In the genomic region with DNA sequence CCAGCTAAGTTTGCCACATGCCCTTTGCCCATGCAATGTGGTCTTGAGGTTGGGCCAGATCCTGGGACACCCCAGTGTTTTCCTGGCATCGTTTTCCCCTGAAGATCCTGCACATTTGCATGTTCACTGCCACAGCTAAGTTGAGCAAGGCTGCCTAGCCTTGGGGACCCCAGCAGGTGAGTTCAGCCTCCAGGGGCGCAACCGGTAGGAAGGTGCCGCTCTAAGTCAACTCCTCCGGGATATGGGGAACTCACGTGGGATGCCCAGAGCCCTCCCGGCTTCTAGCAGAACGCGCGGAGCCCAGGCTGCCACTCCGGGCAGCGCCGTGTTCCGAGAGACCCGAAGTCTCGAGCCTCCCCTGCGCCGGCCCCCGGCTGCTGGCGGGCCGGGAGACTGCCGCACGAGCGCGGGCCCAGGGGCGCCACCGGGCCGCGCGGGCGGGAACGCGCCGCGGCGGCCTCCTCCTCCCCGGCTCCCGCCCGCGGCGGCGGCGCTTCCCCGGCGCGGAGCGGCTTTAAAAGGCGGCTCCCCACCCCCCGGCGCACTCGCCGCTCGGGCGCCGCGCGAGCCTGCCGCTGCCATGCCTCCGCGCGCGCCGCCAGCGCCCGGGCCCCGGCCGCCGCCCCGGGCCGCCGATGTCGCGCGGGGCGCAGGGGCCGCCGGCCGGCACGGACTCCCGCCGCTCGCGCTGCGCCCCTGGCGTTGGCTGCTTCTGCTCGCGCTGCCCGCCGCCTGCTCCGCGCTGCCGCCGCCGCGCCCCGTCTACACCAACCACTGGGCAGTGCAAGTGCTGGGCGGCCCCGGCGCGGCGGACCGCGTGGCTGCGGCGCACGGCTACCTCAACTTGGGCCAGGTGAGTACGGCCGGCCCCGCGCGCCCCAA, we compare ENCODE assay signal across 8 mouse cellular contexts. TPM values are rescaled to one million over a fixed set of nuclear protein-coding genes. Genes with fewer than 3 reads are reported as not detected.
DNase-seq lines count a peak whose midpoint lies in the region; ATAC-seq and TF ChIP-seq lines count a peak whose summit lies in the region.

A gene (plus strand): TSS at position 144 of the 882 bp plus-strand sequence.

- ATAC-seq in embryonic facial prominence, embryonic 11.5 days (replicated peaks; ENCODE audit: insufficient number of reproducible peaks, low FRiP score, low TSS enrichment, low read depth): peak; percentile 65
- peak; percentile 71 for ATAC-seq in neural tube, embryonic 12.5 days (ENCODE audit: low FRiP score, low read depth)
- no peak for ATAC-seq in activated CD4-positive, CD25-positive, alpha-beta regulatory T cell, adult 4 months

- peaks cover 21% of the 10 kb centered on the region for H3K27me3 ChIP-seq in embryonic facial prominence, embryonic 11.5 days (ENCODE audit: control insufficient read depth, insufficient read depth, low read length)
- H3K27me3 ChIP-seq in kidney, adult 2 months (replicated peaks; ENCODE audit: control insufficient read depth, insufficient read depth, low read length): no peaks in the 10 kb centered on the region; the same call in 1 of the 2 replicates
- H3K27me3 ChIP-seq in liver, adult 2 months (ENCODE audit: control insufficient read depth, insufficient read depth, low read length): no peaks in the 10 kb centered on the region
- peaks cover 49% of the 10 kb centered on the region for H3K27me3 ChIP-seq in neural tube, embryonic 12.5 days (replicated peaks)

- no peak for TF ChIP-seq CTCF in kidney, adult 2 months (conservative IDR thresholded peaks at IDR 0.05; ENCODE audit: insufficient read depth, insufficient read length, low read depth, low read length)
- no peak; the same call in 1 of the 2 replicates for TF ChIP-seq CTCF in liver, adult 2 months (IDR thresholded peaks at IDR 0.05; ENCODE audit: low read depth, low read length)

- peak within 1 kb of the TSS; percentile 97 for H3K4me2 ChIP-seq in embryonic facial prominence, embryonic 11.5 days (ENCODE audit: low read depth, low read length)
- H3K4me2 ChIP-seq in neural tube, embryonic 12.5 days (replicated peaks): peak within 1 kb of the TSS; percentile 98

- H3K27ac ChIP-seq in embryonic facial prominence, embryonic 11.5 days (replicated peaks; ENCODE audit: low read depth, low read length): no peak within 1 kb of the TSS
- peak within 1 kb of the TSS; percentile 26; the same call in 1 of the 2 replicates for H3K27ac ChIP-seq in kidney, adult 2 months (ENCODE audit: insufficient read depth, low read depth, low read length)
- H3K27ac ChIP-seq in liver, adult 2 months (replicated peaks; ENCODE audit: insufficient read depth, low read depth, low read length): peak within 1 kb of the TSS; percentile 87
- H3K27ac ChIP-seq in neural tube, embryonic 12.5 days: no peak within 1 kb of the TSS

- peaks cover 2% of the 10 kb centered on the region; the same call in 1 of the 2 replicates for H3K4me1 ChIP-seq in embryonic facial prominence, embryonic 11.5 days (ENCODE audit: control insufficient read depth, insufficient read depth, low read length)
- no peaks in the 10 kb centered on the region for H3K4me1 ChIP-seq in kidney, adult 2 months (ENCODE audit: control insufficient read depth, insufficient read depth, low read length)
- H3K4me1 ChIP-seq in liver, adult 2 months (ENCODE audit: control insufficient read depth, insufficient read depth, low read length): peaks cover 13% of the 10 kb centered on the region
- H3K4me1 ChIP-seq in neural tube, embryonic 12.5 days: peaks cover 13% of the 10 kb centered on the region

- peak within 1 kb of the TSS; percentile 67 for H3K9ac ChIP-seq in embryonic facial prominence, embryonic 11.5 days (replicated peaks; ENCODE audit: low read length)
- H3K9ac ChIP-seq in liver, adult 2 months (ENCODE audit: low read depth, low read length): peak within 1 kb of the TSS; percentile 95
- H3K9ac ChIP-seq in neural tube, embryonic 12.5 days: peak within 1 kb of the TSS; percentile 56

- DNase-seq in ovary, postnatal 10 days (ENCODE audit: low spot score): peak; percentile 28
- no peak for DNase-seq in ovary, adult 18-20 months (ENCODE audit: low spot score)
- DNase-seq in embryonic facial prominence, embryonic 11.5 days (ENCODE audit: low spot score): peak; percentile 68
- DNase-seq in heart, adult 8-10 months (ENCODE audit: low spot score): no peak
- DNase-seq in kidney, adult 2 months: peak; percentile 28
- DNase-seq in liver, adult 2 months (ENCODE audit: extremely low read depth, low read depth, low spot score): peak; percentile 87

- H3K4me3 ChIP-seq in embryonic facial prominence, embryonic 11.5 days (ENCODE audit: low read depth, low read length): peak within 1 kb of the TSS; percentile 59
- peak within 1 kb of the TSS; percentile 52 for H3K4me3 ChIP-seq in kidney, adult 2 months (ENCODE audit: insufficient read depth, low read depth, low read length)
- H3K4me3 ChIP-seq in liver, adult 2 months (ENCODE audit: insufficient read depth, low read depth, low read length): peak within 1 kb of the TSS; percentile 78
- H3K4me3 ChIP-seq in neural tube, embryonic 12.5 days: peak within 1 kb of the TSS; percentile 61

- under 1% methylated on average over 77 of the region's 111 CpGs for WGBS in embryonic facial prominence, embryonic 11.5 days
- WGBS in kidney, adult 2 months: 10% methylated on average over 110 of the region's 111 CpGs
- 9% methylated on average over 109 of the region's 111 CpGs for WGBS in liver, adult 2 months
- under 1% methylated on average over 89 of the region's 111 CpGs for WGBS in neural tube, embryonic 12.5 days

- no peaks in the 10 kb centered on the region for H3K9me3 ChIP-seq in embryonic facial prominence, embryonic 11.5 days (replicated peaks; ENCODE audit: control insufficient read depth, low read length)
- no peaks in the 10 kb centered on the region for H3K9me3 ChIP-seq in neural tube, embryonic 12.5 days

- TF ChIP-seq POLR2A in kidney, adult 2 months (IDR thresholded peaks at IDR 0.05; ENCODE audit: low read depth, low read length): no peak
- no peak for TF ChIP-seq POLR2A in liver, adult 2 months (IDR thresholded peaks at IDR 0.05; ENCODE audit: extremely low read depth, insufficient read depth, low read length)

- H3K79me2 ChIP-seq in liver, adult 2 months (ENCODE audit: control insufficient read depth, insufficient read depth, low read length): peaks cover 11% of the 10 kb centered on the region; the same call in 1 of the 2 replicates

- H3K36me3 ChIP-seq in embryonic facial prominence, embryonic 11.5 days (replicated peaks; ENCODE audit: control insufficient read depth, insufficient read depth, low read depth, low read length): no peaks in the 10 kb centered on the region
- H3K36me3 ChIP-seq in kidney, adult 2 months (ENCODE audit: control insufficient read depth, insufficient read depth, low read length): no peaks in the 10 kb centered on the region
- no peaks in the 10 kb centered on the region for H3K36me3 ChIP-seq in liver, adult 2 months (ENCODE audit: control insufficient read depth, insufficient read depth, low read length)
- H3K36me3 ChIP-seq in neural tube, embryonic 12.5 days: no peaks in the 10 kb centered on the region

RNA-seq across cellular contexts. Expression of the gene that starts here (rescaled TPM):
- polyA plus RNA-seq in embryonic facial prominence, embryonic 11.5 days (2014; fragmentation: Nextera tagmentation; extraction: Ambion mirVana): 1.6 and 2.1 TPM in 2 replicates
- total RNA-seq in heart, adult 8-10 months (2022): 10 to 100 TPM; 26.1 to 36.8 (median 34.2) TPM
- polyA plus RNA-seq in kidney, adult 2 months (2012; rRNA removed): 25.0 and 28.3 TPM in 2 replicates
- total RNA-seq in liver, adult 2 months (2014; rRNA removed): 46.2 and 50.2 TPM in 2 replicates
- 43.2 and 45.8 TPM in 2 replicates for polyA plus RNA-seq in liver, adult 2 months (2012; rRNA removed)
- 1.5 and 1.8 TPM in 2 replicates for polyA plus RNA-seq in neural tube, embryonic 12.5 days (2016; fragmentation: Nextera tagmentation; extraction: Ambion mirVana)
- not detected for polyA plus RNA-seq in activated CD4-positive, CD25-positive, alpha-beta regulatory T cell, adult 4 months (2017; shearing (Covaris generic))

Comparison
In these comparisons a context has a peak if more than half of its experiments do, and no peak if none do; other contexts are left out.
1. DNase-seq: peak in ovary, postnatal 10 days (single experiment), embryonic facial prominence, embryonic 11.5 days (single experiment), kidney, adult 2 months (single experiment) and liver, adult 2 months (single experiment); none in ovary, adult 18-20 months (single experiment) and heart, adult 8-10 months (single experiment).
2. H3K27ac ChIP-seq: peak in kidney, adult 2 months (single experiment) and liver, adult 2 months (single experiment); none in embryonic facial prominence, embryonic 11.5 days (single experiment) and neural tube, embryonic 12.5 days (single experiment).
3. Peak in every context shown above with its lines, with median percentiles within 50 percentile points of each other: H3K4me3 ChIP-seq and H3K9ac ChIP-seq.